Mouse (Mus musculus) liver, postnatal 0 days (tissue): ENCODE results near the gene Sv2c.

ENCODE experiments used
- CTCF ChIP-seq: sonication (generic); IDR thresholded peaks from 2 replicates; pipeline ENCODE4 v1.5.1; 2016; ENCODE audit warnings: antibody characterized with exemption, low read depth
- EP300 ChIP-seq: IDR thresholded peaks from 2 replicates; pipeline ENCODE4 v1.6.1; 2016; ENCODE audit warnings: antibody characterized with exemption, low read depth, mild to moderate bottlenecking

DNA sequence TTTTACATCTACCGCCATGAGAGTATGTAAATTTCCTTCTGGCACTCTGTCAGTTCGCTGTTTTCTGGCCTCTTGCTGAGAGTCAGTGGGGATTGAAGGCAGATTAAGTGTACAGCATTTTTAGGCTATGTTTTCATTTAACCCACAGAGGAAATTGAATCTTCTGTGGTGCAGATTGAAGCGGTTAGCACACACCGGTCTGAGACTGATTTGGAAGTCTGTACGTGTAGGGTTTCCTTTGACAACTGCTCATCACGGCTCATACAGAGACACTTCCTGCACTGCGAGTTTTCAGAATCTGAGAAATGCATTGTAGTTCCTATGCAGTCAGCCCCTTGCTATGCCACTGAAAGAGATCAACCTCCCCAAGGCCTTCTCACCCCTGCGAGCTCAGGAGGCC lies 168.2 kb downstream of the Sv2c start:
- TF ChIP-seq CTCF (no peak), EP300 (no peak)
